Mouse (Mus musculus) lung, postnatal 0 days (tissue): Measurements from ENCODE around the gene Kdelr2.

Experiments
- CTCF ChIP-seq: IDR thresholded peaks from 2 replicates; pipeline ENCODE4 v1.5.1; 2016; ENCODE audit warnings: antibody characterized with exemption, mild to moderate bottlenecking
- EP300 ChIP-seq: IDR thresholded peaks from 2 replicates; pipeline ENCODE4 v1.6.1; 2016; ENCODE audit warnings: antibody characterized with exemption, mild to moderate bottlenecking, control low read depth

- TF ChIP-seq CTCF (no peak), EP300 (no peak)
Measured at GRCm38 (mm10) chr5:143361428-143361827, 42.2 kb upstream of the Kdelr2 start.
